Mouse (Mus musculus): ENCODE data around the gene Gsta4. TPM values are rescaled to one million over a fixed set of nuclear protein-coding genes. Genes with fewer than 3 reads are reported as not detected.

The Gsta4 gene
- polyA plus RNA-seq, 1 experiment from 2014 or later = 33.3 TPM

- H3K4me3 ChIP-seq (ENCODE audit: low read depth, low read length) = peak overlapping the region; percentile 49
- no peak overlapping the region; the same call in 1 of the 2 replicates for H3K27ac ChIP-seq (ENCODE audit: low read depth, low read length)
- H3K9me3 ChIP-seq (ENCODE audit: control insufficient read depth, low read length) = no peaks in the 10 kb centered on the region
- no peaks in the 10 kb centered on the region for H3K36me3 ChIP-seq (ENCODE audit: control insufficient read depth, insufficient read depth, low read length)
- WGBS = 7% methylated on average over 19 of the region's 19 CpGs
- DNase-seq (ENCODE audit: low spot score) (no peak), ATAC-seq (replicated peaks; ENCODE audit: low FRiP score) (peak; percentile 14; the same call in 1 of the 2 replicates)
- peak overlapping the region; percentile 46 for H3K9ac ChIP-seq (ENCODE audit: low read depth, low read length)
- H3K27me3 ChIP-seq (replicated peaks; ENCODE audit: control insufficient read depth, insufficient read depth, low read length) = no peaks in the 10 kb centered on the region
- peaks cover 25% of the 10 kb centered on the region for H3K4me1 ChIP-seq (replicated peaks; ENCODE audit: control insufficient read depth, insufficient read depth, low read length)
- H3K4me2 ChIP-seq = peak overlapping the region; percentile 90
Measured at GRCm38 (mm10) chr9:78190651-78191634, 8.4 kb downstream of the Gsta4 start.

GRCm38 (mm10) chr9:78191736-78192135 lies 9.2 kb downstream of the Gsta4 start:
- Histone ChIP-seq H3K4me2 (peak overlapping the region; percentile 90), H3K27ac (ENCODE audit: low read depth, low read length) (peak overlapping the region; percentile 19; the same call in 1 of the 2 replicates), H3K9ac (ENCODE audit: low read depth, low read length) (peak overlapping the region; percentile 46), H3K9me3 (ENCODE audit: control insufficient read depth, low read length) (no peaks in the 10 kb centered on the region), H3K27me3 (replicated peaks; ENCODE audit: control insufficient read depth, insufficient read depth, low read length) (no peaks in the 10 kb centered on the region), H3K36me3 (ENCODE audit: control insufficient read depth, insufficient read depth, low read length) (no peaks in the 10 kb centered on the region), H3K4me1 (replicated peaks; ENCODE audit: control insufficient read depth, insufficient read depth, low read length) (peaks cover 25% of the 10 kb centered on the region), H3K4me3 (ENCODE audit: low read depth, low read length) (peak overlapping the region; percentile 49)
- ATAC-seq (replicated peaks; ENCODE audit: low FRiP score) (peak; percentile 73), DNase-seq (ENCODE audit: low spot score) (peak; percentile 66)
- WGBS = under 1% methylated on average over 18 of the region's 18 CpGs

- 45% methylated on average over 9 of the region's 9 CpGs for WGBS
- no peaks in the 10 kb centered on the region for H3K27me3 ChIP-seq (replicated peaks; ENCODE audit: control insufficient read depth, insufficient read depth, low read length)
- no peak for DNase-seq (ENCODE audit: low spot score)
- no peak for ATAC-seq (replicated peaks; ENCODE audit: low FRiP score)
- no peak overlapping the region for H3K27ac ChIP-seq (ENCODE audit: low read depth, low read length)
- H3K4me1 ChIP-seq (replicated peaks; ENCODE audit: control insufficient read depth, insufficient read depth, low read length) = peaks cover 17% of the 10 kb centered on the region
- no peak overlapping the region for H3K4me3 ChIP-seq (ENCODE audit: low read depth, low read length)
- H3K4me2 ChIP-seq = no peak overlapping the region
- H3K9ac ChIP-seq (ENCODE audit: low read depth, low read length) = no peak overlapping the region
- no peaks in the 10 kb centered on the region for H3K9me3 ChIP-seq (ENCODE audit: control insufficient read depth, low read length)
- H3K36me3 ChIP-seq (ENCODE audit: control insufficient read depth, insufficient read depth, low read length) = no peaks in the 10 kb centered on the region
Measured at GRCm38 (mm10) chr9:78193902-78194597, 11.5 kb downstream of the Gsta4 start.

- Histone ChIP-seq H3K4me2 (no peak overlapping the region), H3K9ac (ENCODE audit: low read depth, low read length) (no peak overlapping the region), H3K4me1 (replicated peaks; ENCODE audit: control insufficient read depth, insufficient read depth, low read length) (peaks cover 11% of the 10 kb centered on the region), H3K27ac (ENCODE audit: low read depth, low read length) (no peak overlapping the region), H3K27me3 (replicated peaks; ENCODE audit: control insufficient read depth, insufficient read depth, low read length) (no peaks in the 10 kb centered on the region), H3K9me3 (ENCODE audit: control insufficient read depth, low read length) (no peaks in the 10 kb centered on the region), H3K36me3 (ENCODE audit: control insufficient read depth, insufficient read depth, low read length) (no peaks in the 10 kb centered on the region), H3K4me3 (ENCODE audit: low read depth, low read length) (no peak overlapping the region)
- 84% methylated on average over 11 of the region's 11 CpGs for WGBS
- no peak for ATAC-seq (replicated peaks; ENCODE audit: low FRiP score)
- DNase-seq (ENCODE audit: low spot score) = no peak
Measured at GRCm38 (mm10) chr9:78195034-78195433, 12.5 kb downstream of the Gsta4 start.

- Histone ChIP-seq H3K4me2 (no peak overlapping the region), H3K4me1 (replicated peaks; ENCODE audit: control insufficient read depth, insufficient read depth, low read length) (no peaks in the 10 kb centered on the region), H3K9ac (ENCODE audit: low read depth, low read length) (no peak overlapping the region), H3K4me3 (ENCODE audit: low read depth, low read length) (no peak overlapping the region), H3K27ac (ENCODE audit: low read depth, low read length) (no peak overlapping the region), H3K27me3 (replicated peaks; ENCODE audit: control insufficient read depth, insufficient read depth, low read length) (no peaks in the 10 kb centered on the region), H3K36me3 (ENCODE audit: control insufficient read depth, insufficient read depth, low read length) (0 out of 2 replicates have a peak, but pooled peaks cover 2% of the 10 kb centered on the region), H3K9me3 (ENCODE audit: control insufficient read depth, low read length) (no peaks in the 10 kb centered on the region)
- DNase-seq (ENCODE audit: low spot score) (no peak), ATAC-seq (replicated peaks; ENCODE audit: low FRiP score) (no peak)
- WGBS = 91% methylated on average over 9 of the region's 9 CpGs
Measured at GRCm38 (mm10) chr9:78197801-78198200, 15.2 kb downstream of the Gsta4 start.

- WGBS = 77% methylated on average over 6 of the region's 6 CpGs
- H3K36me3 ChIP-seq (ENCODE audit: control insufficient read depth, insufficient read depth, low read length) = peaks cover 2% of the 10 kb centered on the region; the same call in 1 of the 2 replicates
- H3K27ac ChIP-seq (ENCODE audit: low read depth, low read length) = no peak overlapping the region
- H3K27me3 ChIP-seq (replicated peaks; ENCODE audit: control insufficient read depth, insufficient read depth, low read length) = no peaks in the 10 kb centered on the region
- H3K4me3 ChIP-seq (ENCODE audit: low read depth, low read length) = no peak overlapping the region
- DNase-seq (ENCODE audit: low spot score) (no peak), ATAC-seq (replicated peaks; ENCODE audit: low FRiP score) (no peak)
- no peaks in the 10 kb centered on the region for H3K9me3 ChIP-seq (ENCODE audit: control insufficient read depth, low read length)
- no peak overlapping the region for H3K9ac ChIP-seq (ENCODE audit: low read depth, low read length)
- H3K4me1 ChIP-seq (replicated peaks; ENCODE audit: control insufficient read depth, insufficient read depth, low read length) = no peaks in the 10 kb centered on the region
- no peak overlapping the region for H3K4me2 ChIP-seq
Measured at GRCm38 (mm10) chr9:78204194-78204593, 21.6 kb downstream of the Gsta4 start.

- Histone ChIP-seq H3K27ac (ENCODE audit: low read depth, low read length) (no peak overlapping the region), H3K4me3 (ENCODE audit: low read depth, low read length) (no peak overlapping the region), H3K9me3 (ENCODE audit: control insufficient read depth, low read length) (no peaks in the 10 kb centered on the region), H3K4me1 (replicated peaks; ENCODE audit: control insufficient read depth, insufficient read depth, low read length) (no peaks in the 10 kb centered on the region; the same call in 1 of the 2 replicates), H3K4me2 (no peak overlapping the region), H3K9ac (ENCODE audit: low read depth, low read length) (no peak overlapping the region), H3K27me3 (replicated peaks; ENCODE audit: control insufficient read depth, insufficient read depth, low read length) (no peaks in the 10 kb centered on the region), H3K36me3 (ENCODE audit: control insufficient read depth, insufficient read depth, low read length) (no peaks in the 10 kb centered on the region; the same call in 1 of the 2 replicates)
- ATAC-seq (replicated peaks; ENCODE audit: low FRiP score) (no peak), DNase-seq (ENCODE audit: low spot score) (no peak)
- 59% methylated on average over 4 of the region's 4 CpGs for WGBS
Measured at GRCm38 (mm10) chr9:78208956-78209355, 26.4 kb downstream of the Gsta4 start.

GRCm38 (mm10) chr9:78210079-78210478 lies 27.5 kb downstream of the Gsta4 start:
- no peak overlapping the region for H3K27ac ChIP-seq (ENCODE audit: low read depth, low read length)
- H3K4me1 ChIP-seq (replicated peaks; ENCODE audit: control insufficient read depth, insufficient read depth, low read length) = no peaks in the 10 kb centered on the region; the same call in 1 of the 2 replicates
- H3K27me3 ChIP-seq (replicated peaks; ENCODE audit: control insufficient read depth, insufficient read depth, low read length) = no peaks in the 10 kb centered on the region
- no peak overlapping the region for H3K4me3 ChIP-seq (ENCODE audit: low read depth, low read length)
- H3K4me2 ChIP-seq = no peak overlapping the region
- no peaks in the 10 kb centered on the region for H3K9me3 ChIP-seq (ENCODE audit: control insufficient read depth, low read length)
- ATAC-seq (replicated peaks; ENCODE audit: low FRiP score) = no peak
- DNase-seq (ENCODE audit: low spot score) = no peak
- no peak overlapping the region for H3K9ac ChIP-seq (ENCODE audit: low read depth, low read length)
- no peaks in the 10 kb centered on the region; the same call in 1 of the 2 replicates for H3K36me3 ChIP-seq (ENCODE audit: control insufficient read depth, insufficient read depth, low read length)
- 87% methylated on average over 3 of the region's 3 CpGs for WGBS

Data from liver, embryonic 11.5 days (tissue).